Mouse (Mus musculus) urinary bladder, postnatal 10 days (tissue): ENCODE results near the gene Lsm7.

Source experiments
- DNase-seq: peaks from one replicate; pipeline ENCODE4 v3.0.0; 2022; ENCODE audit warnings: low spot score

Lsm7 gene

DNA sequence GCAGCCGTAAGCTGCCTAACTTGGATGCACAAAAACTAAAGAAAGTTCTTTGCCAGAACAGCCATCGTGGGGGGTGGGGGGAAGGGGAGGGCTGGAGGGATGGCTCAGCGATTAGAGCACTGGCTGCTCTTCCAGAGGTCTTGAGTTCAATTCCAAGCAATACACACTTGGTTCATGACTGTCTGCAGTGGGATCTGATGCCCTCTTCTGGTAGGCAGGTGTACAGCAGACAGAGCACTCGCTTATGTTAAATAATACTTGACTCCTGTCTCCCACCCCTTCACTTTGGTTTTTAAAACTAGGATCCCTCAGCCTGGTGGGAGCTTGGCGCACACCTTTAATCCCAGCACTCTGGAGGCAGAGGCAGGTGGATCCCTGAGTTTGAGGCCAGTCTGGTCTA, 21.0 kb upstream of the Lsm7 start:
- no peak for DNase-seq

DNA sequence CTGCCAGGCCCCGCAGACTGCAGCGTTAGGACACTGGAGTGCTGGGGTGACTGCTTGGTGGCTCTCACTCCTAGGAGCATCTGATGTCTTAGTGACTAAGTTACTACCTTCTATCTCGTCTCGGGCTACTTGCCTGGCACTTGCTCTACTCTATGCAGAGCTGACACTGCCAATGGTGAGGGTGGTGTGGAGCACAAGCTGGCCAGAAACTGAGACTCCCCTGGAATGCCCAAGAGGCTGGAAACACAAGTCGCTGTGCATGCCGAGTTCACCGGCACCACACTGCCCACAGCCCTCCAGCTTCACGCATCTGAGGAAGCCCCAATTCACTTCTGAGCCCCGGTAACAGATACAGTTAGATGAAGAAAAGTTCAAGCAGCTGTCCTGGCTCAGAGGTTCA, 19.0 kb upstream of the Lsm7 start:
- no peak for DNase-seq

DNA sequence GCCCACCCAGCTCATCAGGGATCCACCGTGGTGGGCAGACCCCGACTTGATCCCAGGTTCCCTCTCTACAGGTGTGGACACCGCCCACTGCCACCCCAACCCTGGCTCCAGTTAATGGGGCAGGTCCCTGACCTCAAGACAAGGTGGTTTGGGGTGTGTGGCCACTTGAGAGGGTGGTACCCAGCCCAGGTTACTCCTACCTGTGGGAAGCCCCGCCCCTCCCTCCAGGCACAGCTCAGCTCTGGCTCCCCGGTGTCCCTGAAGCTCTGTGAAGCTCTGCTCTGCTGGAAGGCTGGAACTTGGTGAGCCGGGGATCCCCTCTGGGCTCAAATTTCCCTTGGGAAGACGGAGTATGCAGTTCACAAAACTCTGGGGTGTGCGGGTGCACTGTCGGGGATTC, 16.6 kb upstream of the Lsm7 start, which contains the start of gene Tmprss9:
Gene Tmprss9, plus strand, starts transcription at position 268 of the 400 bp plus-strand sequence.
- no peak for DNase-seq

DNA sequence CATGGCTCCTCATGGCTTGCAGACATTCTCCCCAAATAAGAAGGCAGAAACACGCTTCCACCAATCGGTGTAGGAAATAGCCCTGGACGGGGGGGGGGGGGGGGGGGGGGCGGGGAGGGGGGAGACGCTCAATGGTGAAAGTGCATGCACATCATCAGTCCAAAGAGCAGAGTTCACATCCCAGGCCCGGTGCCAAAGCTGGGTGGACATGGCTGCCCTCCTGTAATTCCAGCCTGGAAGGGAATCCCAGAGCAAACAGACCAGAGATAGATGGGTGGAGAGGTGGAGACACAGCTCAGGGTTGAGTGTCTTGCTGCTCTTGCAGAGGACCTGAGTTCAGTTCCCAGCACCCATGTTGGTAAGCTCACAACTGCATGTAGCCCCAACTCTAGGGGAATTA, 16.0 kb upstream of the Lsm7 start:
- DNase-seq, result no peak

DNA sequence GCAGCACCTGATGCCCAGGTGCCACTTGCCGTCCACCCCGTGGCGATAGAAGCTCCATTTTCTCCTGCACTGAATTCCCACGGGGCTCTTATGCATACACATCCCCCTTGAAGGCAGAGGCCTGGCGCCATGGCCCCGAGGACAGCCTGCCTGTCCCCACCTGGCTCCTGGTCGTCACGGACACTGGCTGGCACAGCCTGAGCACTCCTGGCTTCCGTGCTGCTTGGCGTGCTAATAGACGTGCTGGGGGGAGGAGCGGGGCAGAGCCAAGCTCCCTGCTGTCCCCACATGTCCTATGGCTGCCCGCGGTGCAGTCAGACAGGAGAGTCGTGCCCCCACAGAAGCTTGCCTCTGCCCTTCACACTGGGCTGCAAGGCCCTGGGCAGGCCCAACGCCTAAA, 9.4 kb upstream of the Lsm7 start:
- no peak for DNase-seq

DNA sequence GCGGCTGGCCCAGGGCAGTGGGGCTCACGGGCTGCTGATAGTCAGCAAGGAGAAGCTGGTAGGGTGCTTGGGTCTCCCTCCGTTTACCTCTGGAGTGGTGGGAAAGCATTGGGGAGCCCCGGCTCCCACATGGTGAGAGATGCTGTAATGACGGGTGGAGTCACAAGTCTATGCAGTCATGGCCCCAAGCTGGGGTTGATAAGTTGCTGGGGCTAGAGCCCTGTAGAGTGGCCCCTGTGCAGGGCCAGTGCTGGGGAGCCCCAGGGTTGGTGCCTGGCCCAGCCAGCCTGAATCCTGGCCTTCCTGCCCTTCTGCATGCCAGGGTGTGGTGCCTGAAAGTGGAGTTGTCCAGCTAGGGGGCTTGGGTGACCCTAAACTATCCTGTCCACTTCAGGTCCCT, 7.3 kb upstream of the Lsm7 start:
- DNase-seq, result no peak

DNA sequence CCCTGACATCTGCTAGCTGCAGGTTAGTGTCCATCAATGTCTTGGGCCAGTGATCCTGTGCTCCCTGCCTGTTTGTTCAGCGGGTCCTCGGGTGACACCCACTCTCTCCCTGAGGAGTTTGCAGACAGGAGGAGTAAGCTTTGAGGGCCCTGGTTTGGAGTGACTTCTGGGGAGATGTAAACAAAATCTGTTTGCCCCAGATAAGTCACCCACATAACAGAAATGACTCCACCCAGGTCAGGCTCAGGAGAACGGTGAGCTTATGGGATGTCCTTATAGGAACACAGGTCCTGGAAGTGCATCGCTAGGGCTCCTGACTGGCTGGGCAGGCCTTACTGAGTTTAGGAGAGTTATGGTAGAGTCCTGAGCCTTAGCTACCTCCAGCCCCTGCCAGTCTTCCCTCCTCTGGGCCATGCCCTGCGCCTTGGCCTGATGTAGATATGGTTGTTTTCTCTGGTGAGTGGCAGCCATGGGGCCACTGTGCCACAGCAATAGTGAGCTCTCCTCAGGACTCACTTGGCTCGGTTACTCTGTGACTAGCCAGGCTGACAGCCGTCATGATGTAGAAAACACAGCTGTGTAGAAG, 3.4 kb upstream of the Lsm7 start:
- no peak for DNase-seq

DNA sequence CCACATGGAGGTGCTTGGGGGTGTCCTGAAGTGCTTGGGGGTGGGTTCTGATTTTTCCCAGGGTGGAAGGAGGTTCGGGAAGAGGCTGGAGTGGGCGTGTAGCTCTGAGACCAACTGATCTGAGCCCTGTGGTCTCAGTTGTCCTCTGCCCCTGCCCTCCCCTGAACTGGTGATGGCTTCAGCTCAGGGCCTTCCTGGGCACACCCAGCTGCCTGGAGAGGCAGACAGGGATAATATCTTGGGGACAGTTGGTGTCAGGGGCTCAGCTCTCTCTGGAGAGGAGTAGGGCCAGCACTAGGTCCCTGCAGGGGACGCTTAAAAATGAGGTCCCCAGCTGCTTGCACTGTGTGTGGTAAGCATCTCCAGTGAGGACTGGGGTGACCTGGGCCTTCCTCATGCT, 2.8 kb upstream of the Lsm7 start:
- DNase-seq, result no peak

DNA sequence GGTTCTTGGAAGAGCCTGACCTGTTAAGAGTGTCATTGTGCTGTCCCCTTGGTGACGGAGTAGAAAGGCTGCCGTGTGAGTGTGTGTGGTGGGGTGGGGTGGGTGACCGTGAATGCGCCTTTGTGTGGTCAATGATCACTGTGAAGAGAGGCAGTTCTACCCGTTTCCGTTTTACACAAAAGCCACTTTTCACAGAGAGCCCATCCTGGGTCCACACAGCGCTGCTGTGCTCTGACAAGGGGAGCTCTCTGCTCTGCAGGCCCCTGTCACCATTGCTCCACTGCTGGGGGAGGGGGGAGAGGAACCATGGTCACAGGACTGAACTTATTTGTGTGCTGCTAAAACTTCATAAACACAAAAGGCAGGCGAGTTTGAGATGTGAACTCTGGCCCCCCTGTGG, 2.4 kb upstream of the Lsm7 start:
- DNase-seq, result no peak

DNA sequence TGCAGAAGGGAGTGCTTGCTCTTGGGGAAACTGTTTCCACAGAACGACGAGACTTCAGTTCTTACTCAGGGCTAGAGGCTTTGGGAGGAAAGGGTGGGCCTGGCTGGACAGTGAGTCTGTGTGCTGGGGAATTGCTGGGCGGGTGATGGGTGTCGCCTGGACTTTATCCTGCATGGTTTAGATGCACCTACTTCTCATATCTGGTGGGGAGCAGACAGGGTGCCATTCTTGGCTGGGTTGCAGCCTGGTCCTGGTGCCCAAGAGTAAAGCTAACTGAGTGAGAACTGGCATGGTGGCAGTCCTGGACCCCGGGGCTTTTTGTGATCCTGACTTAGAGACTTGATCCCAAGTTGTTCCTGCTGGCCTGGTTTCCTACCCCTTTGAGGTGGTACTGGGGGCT, 1.9 kb upstream of the Lsm7 start:
- DNase-seq, result no peak

DNA sequence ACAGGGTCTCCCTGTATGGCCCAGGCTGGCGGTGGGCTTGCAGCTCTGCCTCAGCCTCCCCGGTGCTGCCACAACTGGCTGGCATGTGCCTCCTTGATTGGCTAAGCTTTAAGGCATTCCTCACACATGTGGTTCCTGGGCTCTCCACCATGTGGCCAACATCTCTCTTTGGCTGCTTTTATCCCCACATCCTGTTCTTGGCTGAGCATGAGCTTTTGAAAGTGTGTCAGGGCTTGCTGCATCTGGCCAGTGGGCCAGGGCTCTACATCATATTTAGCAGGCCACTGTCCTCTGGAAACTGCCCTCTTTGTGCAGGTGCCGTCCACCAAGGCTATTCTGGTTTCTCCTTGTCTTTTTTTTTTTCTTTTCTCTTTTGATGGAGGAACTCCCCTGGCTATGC, 1.3 kb upstream of the Lsm7 start:
- no peak for DNase-seq

DNA sequence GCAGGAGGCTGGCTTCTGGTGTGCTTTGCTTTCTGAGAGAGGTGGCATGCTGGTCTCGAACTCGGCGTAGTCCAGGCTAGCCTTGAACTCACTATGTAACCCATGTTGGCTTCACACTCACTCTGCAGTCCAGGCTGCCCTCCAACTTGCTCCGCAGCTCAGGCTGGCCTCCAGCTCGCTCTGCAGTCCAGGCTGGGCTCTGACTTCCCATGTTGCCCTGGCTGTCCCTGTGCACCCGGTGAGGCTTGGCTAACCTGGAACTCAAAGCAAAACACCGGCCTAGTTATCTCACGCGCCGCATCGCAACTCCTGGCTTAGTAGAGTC, 702 bp upstream of the Lsm7 start:
- no peak for DNase-seq

DNA sequence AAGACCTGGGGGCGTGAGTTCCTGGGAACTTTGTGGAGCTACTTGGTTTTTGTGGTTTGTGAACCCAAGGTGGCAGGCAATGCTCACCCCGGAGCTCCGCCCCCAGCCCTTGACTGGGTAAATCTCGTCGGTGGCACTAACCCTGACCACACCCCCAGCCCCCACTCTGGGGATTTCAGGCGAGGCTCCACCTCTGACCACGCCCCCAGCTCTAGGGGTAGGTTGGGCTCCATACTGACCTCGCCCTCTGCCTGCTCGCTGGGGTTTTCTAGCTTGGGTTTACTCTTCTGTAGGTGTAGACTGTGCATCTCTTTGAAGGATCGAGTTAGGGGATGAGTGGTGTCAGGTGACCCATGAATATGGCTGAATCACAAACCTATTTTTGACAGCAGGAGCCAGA, 6.4 kb downstream of the Lsm7 start:
- no peak for DNase-seq

DNA sequence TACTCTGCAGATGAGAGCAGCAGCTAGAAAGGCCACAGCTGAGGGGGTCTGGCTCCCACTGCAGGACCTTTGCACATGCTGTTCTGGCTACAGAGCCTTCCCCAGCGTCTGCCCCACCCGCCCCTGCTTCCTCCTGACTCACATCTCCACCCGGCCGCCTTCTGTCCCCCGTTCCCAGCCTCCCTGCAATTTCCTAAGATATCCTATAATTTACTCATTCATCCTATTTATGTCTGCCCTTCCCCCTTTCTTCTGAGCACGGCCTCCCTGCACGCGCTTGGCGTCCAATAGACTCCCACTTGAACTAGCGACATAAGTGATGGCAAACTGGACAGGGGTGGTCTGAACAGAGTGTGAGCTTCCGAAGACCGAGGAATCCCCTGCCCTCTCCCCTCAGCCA, 9.3 kb downstream of the Lsm7 start:
- no peak for DNase-seq

DNA sequence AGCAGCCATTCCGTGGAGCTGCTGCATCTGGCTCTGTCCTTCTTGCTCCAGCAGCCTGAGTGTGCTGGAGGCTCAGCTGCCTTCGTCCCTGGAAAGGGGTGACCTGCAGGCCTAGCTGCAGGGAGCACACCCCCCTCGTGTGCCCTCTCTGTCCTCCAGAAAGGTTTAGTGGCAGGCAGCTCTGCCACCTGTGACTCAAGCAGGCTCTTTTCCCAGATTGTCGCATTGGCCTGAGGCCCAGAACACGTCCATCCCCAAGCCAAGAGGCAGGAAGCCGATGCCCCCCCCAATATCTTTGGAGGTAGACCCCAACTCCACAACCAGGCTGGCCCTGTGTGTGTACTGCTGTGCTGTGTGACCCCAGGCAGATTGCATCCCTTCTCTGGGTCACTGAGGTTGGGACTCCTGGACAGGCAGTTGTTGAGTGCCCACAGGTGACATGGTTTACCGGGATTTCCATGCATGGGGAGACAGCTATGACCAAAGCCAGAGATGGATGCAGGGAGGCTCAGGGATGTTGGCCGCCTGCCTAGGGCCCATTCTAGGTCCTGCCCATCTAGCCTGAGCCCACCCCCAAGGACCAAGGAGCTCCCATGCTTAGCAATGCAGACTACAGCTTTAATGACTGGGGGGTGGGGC, 9.8 kb downstream of the Lsm7 start:
- no peak for DNase-seq

DNA sequence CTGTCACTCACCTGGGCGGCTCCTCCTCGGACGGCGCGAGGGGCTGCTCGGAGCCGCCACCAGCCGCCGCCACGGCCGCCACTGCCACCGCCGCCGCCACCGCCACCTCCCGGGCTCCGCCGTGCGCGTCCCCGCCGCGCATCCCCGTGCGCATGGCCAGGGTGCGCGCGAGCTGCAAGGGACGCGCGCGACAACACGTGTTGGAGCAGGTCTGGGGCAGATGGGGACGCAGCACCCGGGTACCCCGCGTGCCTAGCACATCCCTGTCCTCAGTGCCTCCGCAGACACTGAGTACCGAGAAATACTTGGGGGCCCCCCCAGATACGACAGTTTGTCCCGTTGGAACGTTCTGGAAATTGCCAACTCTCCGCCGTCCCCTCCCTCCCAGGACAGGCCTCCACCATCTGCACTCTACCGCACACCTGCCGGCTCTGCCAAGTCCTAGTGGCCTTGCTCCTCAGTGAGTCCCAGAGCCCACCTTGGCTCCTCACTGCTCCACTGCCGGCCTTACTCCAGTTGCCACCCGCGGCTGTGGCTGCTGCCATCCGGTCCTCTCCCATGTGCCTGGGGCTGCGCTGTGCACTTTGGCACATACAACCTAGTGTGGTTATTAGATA, 11.0 kb downstream of the Lsm7 start, which contains the start of gene Lingo3:
Gene Lingo3, minus strand, starts transcription at position 109 of the 617 bp plus-strand sequence.
- DNase-seq, result no peak

DNA sequence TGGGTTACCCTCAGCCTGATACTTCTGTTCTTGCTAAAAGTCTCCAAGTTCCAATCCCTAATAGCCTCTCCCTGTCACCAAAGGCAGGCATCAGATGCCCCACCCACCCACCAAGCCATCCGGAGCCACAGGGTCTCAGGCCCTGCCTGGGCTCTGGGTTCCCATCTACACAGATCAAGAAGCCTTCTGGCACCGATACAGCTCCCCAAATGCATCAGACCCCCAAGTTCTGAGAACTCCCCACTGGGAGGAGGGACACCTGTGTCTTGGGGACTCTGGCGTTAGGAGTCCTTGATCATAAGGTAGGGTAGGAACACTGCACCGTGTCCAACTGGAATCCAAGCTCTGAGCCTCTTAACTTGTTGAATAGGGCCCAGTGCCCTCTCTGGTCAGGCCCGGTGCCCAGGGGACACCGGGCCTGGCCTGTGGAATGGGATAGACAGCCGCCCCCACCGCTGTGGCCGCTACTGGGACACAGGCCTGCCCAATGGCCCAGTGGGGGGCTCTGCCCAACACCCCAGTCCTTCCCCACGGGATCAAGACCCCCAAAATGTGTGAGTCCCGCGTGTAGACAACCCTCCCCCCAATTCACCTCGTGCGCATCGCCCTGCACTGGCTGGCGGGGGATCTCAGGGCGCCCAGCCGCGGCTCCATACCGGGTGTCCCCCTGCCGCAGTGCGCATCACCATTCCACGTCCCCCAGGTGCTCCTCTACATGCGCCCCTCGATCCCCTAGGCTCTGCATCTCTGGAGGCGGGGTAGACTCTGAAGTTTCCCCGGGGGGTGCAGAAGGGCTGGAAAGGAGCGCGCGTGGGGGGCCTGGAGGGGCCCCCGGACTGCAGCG, 11.7 kb downstream of the Lsm7 start:
- no peak for DNase-seq

DNA sequence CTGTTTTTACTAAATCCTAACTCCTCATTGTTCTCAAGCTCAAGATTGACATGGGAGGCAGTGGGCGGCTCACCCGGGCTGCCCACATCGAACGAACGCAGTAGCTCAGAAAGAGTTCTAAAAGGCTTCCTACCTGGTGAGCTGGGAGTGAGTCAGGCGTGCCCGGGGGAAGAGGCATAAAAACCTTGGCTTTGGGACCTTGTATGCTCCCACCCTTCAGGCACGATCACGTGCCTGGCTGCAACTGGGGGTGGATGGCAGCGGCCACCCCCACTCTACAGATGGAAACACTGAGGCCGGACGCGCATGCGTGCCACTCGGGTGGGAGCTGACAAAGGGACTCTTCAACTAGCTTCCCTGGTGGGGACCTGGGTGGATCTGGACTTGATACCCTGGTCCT, 12.7 kb downstream of the Lsm7 start:
- DNase-seq, result no peak

DNA sequence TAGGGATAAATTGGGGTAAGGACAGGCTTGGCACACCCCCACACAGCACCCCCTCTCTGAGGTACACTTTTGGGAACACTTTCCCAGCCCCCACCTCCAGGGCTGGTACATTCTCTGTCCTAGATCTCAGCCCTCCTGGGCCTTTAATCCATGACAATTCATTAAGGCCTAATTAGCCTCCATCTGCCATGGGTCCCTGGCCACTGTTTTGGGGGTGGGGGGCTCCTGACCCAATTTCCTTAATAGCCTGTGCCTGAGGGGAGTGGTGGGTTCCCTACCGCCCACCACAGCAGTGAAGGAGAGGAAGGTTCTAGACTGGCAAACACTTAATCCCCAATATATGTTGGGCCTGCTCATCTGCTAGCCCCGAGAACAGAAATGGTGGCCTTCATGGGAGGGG, 13.3 kb downstream of the Lsm7 start:
- no peak for DNase-seq

DNA sequence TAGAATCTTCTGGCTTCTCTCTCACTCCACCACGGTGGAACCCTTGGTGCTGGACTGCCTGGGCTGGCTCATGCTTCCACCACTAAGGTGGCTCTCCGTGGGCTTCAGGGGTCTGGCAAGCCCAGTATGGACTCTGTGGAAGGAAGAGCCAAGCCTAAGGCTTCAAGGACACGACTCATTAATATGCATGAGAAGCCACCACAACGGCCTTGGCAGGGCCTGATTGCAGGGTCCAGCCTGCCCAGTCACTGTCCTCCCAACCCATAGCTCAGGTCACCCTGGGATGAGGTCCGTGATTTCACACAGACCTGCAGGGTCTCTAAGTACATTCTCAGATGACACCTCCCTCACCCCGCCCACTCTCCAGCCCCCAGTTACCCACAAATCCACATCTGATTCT, 15.2 kb downstream of the Lsm7 start:
- DNase-seq, result no peak

DNA sequence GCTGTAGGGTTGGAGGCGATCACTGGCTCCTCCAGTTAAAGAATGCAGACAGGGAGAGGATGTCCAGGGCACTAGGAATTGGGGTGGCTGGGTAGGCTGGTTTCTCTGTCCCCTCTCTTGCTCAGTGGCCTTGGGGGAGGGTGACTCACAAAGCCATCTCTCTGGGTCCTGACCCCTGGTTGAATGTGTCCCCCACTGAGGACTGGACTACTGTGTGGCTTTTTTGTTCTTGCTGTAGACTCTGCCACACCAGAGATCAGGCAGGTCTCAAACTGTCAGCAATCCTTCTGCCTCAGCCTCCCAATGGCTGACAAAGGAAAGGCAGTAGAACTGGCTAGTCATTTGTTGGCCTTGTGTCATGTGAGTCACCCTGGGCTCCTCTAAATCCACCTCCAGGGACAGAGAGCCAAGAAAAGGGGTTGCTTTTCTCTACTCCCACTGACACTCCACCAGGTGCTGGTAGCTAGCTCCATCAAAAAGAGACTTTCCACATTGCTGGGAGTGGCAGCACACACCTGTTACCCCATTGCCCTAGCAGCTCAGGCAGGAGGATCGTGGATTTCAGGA, 16.6 kb downstream of the Lsm7 start:
- DNase-seq, result no peak

DNA sequence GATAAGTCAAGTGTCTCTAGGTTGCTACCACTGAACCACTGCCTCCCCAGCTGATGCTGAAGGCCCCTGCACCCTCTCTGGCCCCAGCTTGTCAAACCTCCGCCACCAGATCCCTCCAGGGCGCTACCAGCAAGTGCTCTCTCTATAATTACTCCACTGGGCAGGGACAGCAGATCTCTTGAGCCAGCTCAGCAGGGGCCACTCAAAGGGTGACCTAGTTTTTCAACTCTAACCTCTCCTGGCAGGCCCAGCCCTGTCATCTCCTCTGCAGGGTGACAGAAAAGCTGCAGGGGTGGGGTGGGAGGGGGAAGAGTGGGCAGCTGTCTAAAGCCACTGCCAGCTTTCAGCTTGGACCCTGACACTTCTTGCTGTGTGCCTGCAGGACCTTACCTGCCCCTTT, 17.2 kb downstream of the Lsm7 start:
- no peak for DNase-seq

DNA sequence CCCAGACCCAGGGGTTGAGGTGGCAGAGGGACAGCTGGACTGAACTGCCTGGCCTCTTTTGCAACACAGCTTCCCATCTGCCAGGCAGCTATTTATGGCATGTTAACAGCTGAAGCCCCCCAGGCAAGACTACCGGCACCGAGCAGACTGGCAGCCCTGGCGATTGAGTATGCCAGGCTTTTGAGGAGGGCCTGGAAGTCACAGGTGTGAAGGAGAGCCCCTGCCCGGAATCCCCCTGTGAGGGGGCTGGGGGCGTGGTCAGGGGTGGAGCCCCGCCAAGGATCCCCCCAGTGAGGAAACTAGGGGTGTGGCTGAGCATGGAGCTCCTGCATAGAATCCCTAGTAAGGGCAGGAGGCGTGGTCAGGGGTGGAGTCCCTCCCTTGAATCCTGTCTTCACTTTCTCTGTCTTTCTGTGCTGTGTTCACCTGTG, 18.0 kb downstream of the Lsm7 start:
- no peak for DNase-seq
